Mouse (Mus musculus) heart, embryonic 11.5 days (tissue): ENCODE data around the gene Dmac2. TPM values are rescaled to one million over a fixed set of nuclear protein-coding genes. Genes with fewer than 3 reads are reported as not detected.

Source experiments
- ATAC-seq: fragments of 200-750 bp; cut with Nextera tagmentation; replicated peaks from 2 replicates; pipeline ENCODE4 v1.8.0; 2017; ENCODE audit warnings: moderate library complexity; ENCODE audit not compliant: insufficient number of reproducible peaks, low FRiP score, low TSS enrichment
- H3K27ac ChIP-seq: fragments of 300-500 bp; sonication (generic); 2 replicates; pipeline ENCODE4 v1.5.1; 2014; ENCODE audit warnings: mild to moderate bottlenecking, low read depth, low read length
- H3K27me3 ChIP-seq: fragments of 300-500 bp; sonication (generic); 2 replicates; pipeline ENCODE4 v1.6.1; 2014; ENCODE audit warnings: mild to moderate bottlenecking, low read length, mixed read lengths; ENCODE audit not compliant: control insufficient read depth, insufficient read depth
- H3K36me3 ChIP-seq: fragments of 300-500 bp; sonication (generic); 2 replicates; pipeline ENCODE4 v1.6.1; 2014; ENCODE audit warnings: mild to moderate bottlenecking, low read length, moderate library complexity, mixed read lengths; ENCODE audit not compliant: control insufficient read depth, insufficient read depth
- H3K4me1 ChIP-seq: fragments of 300-500 bp; sonication (generic); 2 replicates; pipeline ENCODE4 v1.6.1; 2014; ENCODE audit warnings: low read length; ENCODE audit not compliant: control insufficient read depth, insufficient read depth
- H3K4me2 ChIP-seq: fragments of 300-500 bp; sonication (generic); 2 replicates; pipeline ENCODE4 v1.6.1; 2014; ENCODE audit warnings: mild to moderate bottlenecking, moderate library complexity
- H3K4me3 ChIP-seq: fragments of 300-500 bp; sonication (generic); 2 replicates; pipeline ENCODE4 v1.5.1; 2014; ENCODE audit warnings: low read depth, low read length
- H3K9ac ChIP-seq: fragments of 300-500 bp; sonication (generic); 2 replicates; pipeline ENCODE4 v1.6.1; 2014; ENCODE audit warnings: mild to moderate bottlenecking, low read depth, low read length, moderate library complexity
- H3K9me3 ChIP-seq: fragments of 300-500 bp; sonication (generic); replicated peaks from 2 replicates; pipeline ENCODE4 v1.6.1; 2016; ENCODE audit warnings: low read length; ENCODE audit not compliant: control insufficient read depth
- WGBS: fragments of 180-500 bp; shearing (Covaris S2); extraction: QIAGEN DNeasy Blood & Tissue Kit; methylation state at CpG from one replicate; pipeline ENCODE4 v1.1.7; 2014; ENCODE audit not compliant: insufficient replicate concordance; 5-methylcytosine and 5-hydroxymethylcytosine counted together
- polyA plus RNA-seq: library from polyadenylated mRNA; unstranded; fragments of >200 nt; fragmentation: Nextera tagmentation; extraction: Ambion mirVana; gene quantifications from 2 replicates; pipeline ENCODE4 v1.2.1, GENCODE M21; 2014

The Dmac2 gene
- polyA plus RNA-seq, 1 experiment from 2014 or later: 60.3 TPM

DNA sequence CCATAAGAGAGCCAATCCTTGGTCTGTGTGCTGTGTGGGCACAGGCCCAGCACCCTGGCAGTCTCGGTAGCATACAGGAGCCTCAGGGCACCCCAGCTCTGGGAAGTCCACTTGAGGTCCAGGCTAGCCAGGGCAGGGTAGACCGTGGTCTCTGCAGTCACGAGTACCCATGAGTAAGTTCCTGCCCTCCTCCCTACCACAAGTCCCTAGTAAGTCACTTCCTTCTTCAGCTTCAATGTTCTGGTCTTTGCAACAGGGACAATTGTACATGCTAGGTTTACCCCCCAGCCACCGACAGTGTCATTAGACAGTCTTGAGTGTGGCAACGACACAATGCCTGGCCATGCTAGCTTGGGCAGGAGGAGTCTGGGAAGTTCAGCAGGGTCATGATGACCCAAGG is 13.5 kb downstream of the Dmac2 start:
- Histone ChIP-seq H3K27ac (no peak overlapping the region), H3K4me3 (no peak overlapping the region), H3K9me3 (no peaks in the 10 kb centered on the region), H3K9ac (no peak overlapping the region), H3K4me2 (no peak overlapping the region), H3K36me3 (no peaks in the 10 kb centered on the region; the same call in 1 of the 2 replicates), H3K27me3 (0 out of 2 replicates have a peak, but pooled peaks cover 2% of the 10 kb centered on the region), H3K4me1 (peaks cover 9% of the 10 kb centered on the region)
- WGBS: 69% methylated on average over 5 of the region's 5 CpGs
- no peak for ATAC-seq

DNA sequence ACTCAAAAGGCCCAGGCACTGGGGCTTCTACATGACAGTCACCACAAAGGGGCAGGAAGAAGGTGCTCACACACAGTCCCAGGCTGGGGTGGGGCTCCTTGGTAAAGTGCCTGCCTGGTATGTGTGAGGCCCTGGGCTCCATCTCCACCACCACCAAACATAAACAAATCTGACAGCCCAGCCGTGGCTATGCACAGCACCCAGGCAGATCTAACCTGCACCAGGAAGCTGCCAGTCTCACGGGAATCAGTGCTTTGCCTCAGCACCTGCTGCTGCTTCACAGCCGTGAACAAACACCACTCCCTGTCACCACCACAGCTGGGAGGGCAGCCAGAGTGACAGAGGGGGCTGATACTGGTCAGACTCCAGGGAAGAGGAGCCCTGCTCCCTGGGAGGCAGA is 17.2 kb downstream of the Dmac2 start:
- H3K9me3 ChIP-seq: no peaks in the 10 kb centered on the region
- peaks cover 6% of the 10 kb centered on the region; the same call in 1 of the 2 replicates for H3K4me1 ChIP-seq
- no peak for ATAC-seq
- WGBS: 27% methylated on average over 3 of the region's 3 CpGs
- no peaks in the 10 kb centered on the region for H3K36me3 ChIP-seq
- no peaks in the 10 kb centered on the region for H3K27me3 ChIP-seq
- no peak overlapping the region for H3K4me3 ChIP-seq
- no peak overlapping the region for H3K9ac ChIP-seq
- H3K4me2 ChIP-seq: no peak overlapping the region
- no peak overlapping the region for H3K27ac ChIP-seq

DNA sequence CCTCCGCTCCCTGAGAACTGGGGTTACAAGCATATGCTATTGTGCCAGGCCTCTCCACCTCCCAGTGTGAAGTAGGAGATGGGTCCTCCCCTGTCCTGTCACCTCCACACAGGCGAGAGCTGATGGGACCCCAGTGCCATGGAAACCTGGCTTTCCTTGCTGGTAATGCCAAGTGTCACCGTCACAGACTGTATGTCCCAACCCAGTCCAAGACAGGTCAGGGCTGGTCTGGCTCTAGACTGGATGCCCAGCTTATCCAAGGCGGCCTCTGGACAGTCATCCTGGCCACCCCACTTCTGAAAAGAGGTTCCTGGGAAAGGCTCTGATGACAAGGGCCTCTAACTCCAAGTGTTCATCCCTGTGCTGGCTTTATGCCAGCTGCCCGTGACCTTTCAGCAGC is 17.9 kb downstream of the Dmac2 start:
- H3K9ac ChIP-seq: no peak overlapping the region; the same call in 1 of the 2 replicates
- no peaks in the 10 kb centered on the region for H3K36me3 ChIP-seq
- no peaks in the 10 kb centered on the region for H3K9me3 ChIP-seq
- peaks cover 6% of the 10 kb centered on the region; the same call in 1 of the 2 replicates for H3K4me1 ChIP-seq
- H3K4me3 ChIP-seq: no peak overlapping the region
- no peak overlapping the region for H3K4me2 ChIP-seq
- no peak for ATAC-seq
- H3K27me3 ChIP-seq: no peaks in the 10 kb centered on the region
- H3K27ac ChIP-seq: no peak overlapping the region
- 76% methylated on average over 5 of the region's 5 CpGs for WGBS

DNA sequence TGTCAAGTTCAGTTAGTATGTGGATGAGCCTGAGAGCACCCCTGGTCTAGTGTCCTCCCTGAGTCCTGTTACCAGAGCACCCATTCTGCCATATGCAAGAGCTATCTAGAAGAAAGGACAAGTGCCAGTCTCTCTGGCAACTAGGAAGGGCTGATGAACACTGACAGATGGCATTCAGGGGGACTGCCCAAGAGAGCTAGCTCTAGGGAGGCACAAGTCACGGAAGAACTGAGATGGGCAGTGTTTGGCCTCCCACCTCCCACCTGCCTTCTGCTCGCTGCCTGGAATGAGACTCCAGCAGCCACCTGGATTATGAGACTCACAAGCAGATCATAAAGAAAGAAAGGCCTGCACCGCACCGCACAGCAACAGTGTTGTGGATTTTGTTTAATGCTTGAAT is 20.5 kb downstream of the Dmac2 start:
- Histone ChIP-seq H3K36me3 (no peaks in the 10 kb centered on the region; the same call in 1 of the 2 replicates), H3K9me3 (no peaks in the 10 kb centered on the region), H3K4me3 (no peak overlapping the region), H3K4me1 (peaks cover 6% of the 10 kb centered on the region; the same call in 1 of the 2 replicates), H3K27ac (no peak overlapping the region), H3K9ac (no peak overlapping the region), H3K4me2 (no peak overlapping the region), H3K27me3 (no peaks in the 10 kb centered on the region)
- WGBS: 85% methylated on average over 4 of the region's 4 CpGs
- no peak for ATAC-seq

DNA sequence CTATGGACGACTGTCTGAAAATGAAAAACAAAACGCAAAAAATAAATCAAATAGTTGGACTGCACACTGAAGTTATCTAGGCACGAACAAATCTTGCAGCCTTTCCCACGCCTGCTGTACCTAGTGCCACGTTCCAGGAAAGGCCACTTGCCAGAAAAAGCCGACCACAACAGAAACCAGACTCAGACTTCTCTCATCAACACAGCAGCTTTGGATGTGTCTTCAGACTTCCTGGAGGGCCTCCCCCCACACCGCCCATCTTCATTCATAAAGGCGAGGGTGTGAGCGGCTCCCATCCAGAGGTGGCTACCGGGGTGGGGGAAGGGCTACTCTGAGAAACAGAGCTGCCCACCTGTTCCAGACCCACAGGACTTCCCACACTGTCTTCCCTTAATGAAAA is 24.9 kb downstream of the Dmac2 start:
- Histone ChIP-seq H3K4me1 (peaks cover under 1% of the 10 kb centered on the region; the same call in 1 of the 2 replicates), H3K9ac (no peak overlapping the region)
- WGBS: 73% methylated on average over 10 of the region's 10 CpGs

DNA sequence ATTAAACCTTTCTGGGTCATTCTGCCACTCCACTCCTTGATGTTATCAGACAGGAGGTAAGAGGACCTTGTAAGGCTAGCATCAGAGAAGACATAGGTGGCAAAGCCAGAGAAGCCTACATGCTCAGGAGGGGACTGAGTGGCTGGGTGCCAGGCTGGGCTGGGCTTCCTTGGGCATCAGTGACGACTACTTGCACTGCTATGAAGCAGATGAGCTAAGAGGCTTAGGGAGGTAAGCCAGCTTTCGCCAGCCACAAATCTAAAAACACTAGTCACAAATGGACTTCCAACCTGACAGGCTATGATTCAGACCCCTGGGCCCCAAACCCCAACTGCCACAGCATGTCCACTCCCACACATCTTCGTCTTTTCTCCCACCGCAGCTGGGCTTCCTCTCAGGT is 25.4 kb downstream of the Dmac2 start:
- Histone ChIP-seq H3K9ac (no peak overlapping the region), H3K27me3 (no peaks in the 10 kb centered on the region), H3K4me2 (no peak overlapping the region), H3K4me1 (no peaks in the 10 kb centered on the region; the same call in 1 of the 2 replicates), H3K36me3 (no peaks in the 10 kb centered on the region; the same call in 1 of the 2 replicates), H3K9me3 (no peaks in the 10 kb centered on the region), H3K27ac (no peak overlapping the region), H3K4me3 (no peak overlapping the region)
- ATAC-seq: no peak
- 82% methylated on average over 4 of the region's 4 CpGs for WGBS

More for the DNA sequence above, 24.9 kb downstream of the Dmac2 start:
- H3K27ac ChIP-seq: no peak overlapping the region
- H3K27me3 ChIP-seq: no peaks in the 10 kb centered on the region
- H3K9me3 ChIP-seq: no peaks in the 10 kb centered on the region
- no peaks in the 10 kb centered on the region; the same call in 1 of the 2 replicates for H3K36me3 ChIP-seq
- no peak overlapping the region for H3K4me2 ChIP-seq
- no peak for ATAC-seq
- no peak overlapping the region for H3K4me3 ChIP-seq

DNA sequence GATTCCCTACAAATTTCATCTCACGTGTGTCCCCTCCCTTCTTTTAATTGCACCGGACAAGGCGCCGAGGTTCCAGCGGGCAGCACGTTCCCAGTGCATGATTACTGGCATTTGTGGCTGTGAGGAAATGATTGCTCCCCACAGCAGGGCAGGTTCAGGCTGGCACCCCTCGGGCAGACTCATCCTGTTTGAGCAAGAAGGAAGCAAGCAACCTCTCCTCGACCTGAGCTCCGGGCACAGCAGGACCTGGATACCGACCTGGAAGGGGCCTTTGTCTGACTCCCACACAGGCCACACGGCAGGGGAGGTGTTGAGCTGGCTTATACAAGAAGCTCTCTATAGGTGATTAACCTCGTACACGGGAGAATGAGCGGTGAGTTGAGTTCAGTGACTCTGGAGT is 25.9 kb downstream of the Dmac2 start:
- H3K9ac ChIP-seq: no peak overlapping the region
- H3K9me3 ChIP-seq: no peaks in the 10 kb centered on the region
- H3K4me1 ChIP-seq: no peaks in the 10 kb centered on the region; the same call in 1 of the 2 replicates
- WGBS: 69% methylated on average over 14 of the region's 14 CpGs
- H3K27me3 ChIP-seq: no peaks in the 10 kb centered on the region
- H3K27ac ChIP-seq: no peak overlapping the region
- no peak overlapping the region for H3K4me3 ChIP-seq
- H3K4me2 ChIP-seq: no peak overlapping the region
- no peaks in the 10 kb centered on the region; the same call in 1 of the 2 replicates for H3K36me3 ChIP-seq
- no peak for ATAC-seq

DNA sequence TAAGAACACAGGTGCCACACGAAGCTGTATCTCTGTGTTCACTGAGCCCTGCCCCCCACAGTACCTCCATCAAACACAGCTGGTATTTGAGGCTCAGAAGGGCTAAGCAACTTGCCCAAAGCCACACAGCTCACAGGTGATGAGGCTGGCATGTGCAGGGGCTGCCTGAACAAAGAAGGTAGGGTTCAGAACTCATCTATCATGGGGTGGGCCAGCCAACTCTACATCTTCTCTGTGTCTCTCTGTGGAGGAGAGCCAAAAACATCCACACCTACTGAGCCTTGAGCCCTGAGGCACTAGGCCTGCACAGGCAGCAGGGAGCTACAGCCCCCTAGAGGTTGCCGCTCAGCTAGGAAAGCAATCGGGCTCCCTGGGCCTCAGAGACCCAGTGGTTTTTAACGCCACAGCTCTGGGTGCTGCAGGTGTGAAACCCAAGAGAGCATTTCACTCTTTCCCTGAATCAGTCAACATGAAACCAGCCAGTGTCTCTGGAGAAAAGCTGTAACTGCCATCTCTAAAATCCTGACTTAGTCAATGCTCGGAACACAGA is 28.4 kb downstream of the Dmac2 start:
- no peak overlapping the region for H3K4me3 ChIP-seq
- 45% methylated on average over 5 of the region's 5 CpGs for WGBS
- no peak for ATAC-seq
- H3K9ac ChIP-seq: no peak overlapping the region
- no peaks in the 10 kb centered on the region; the same call in 1 of the 2 replicates for H3K4me1 ChIP-seq
- no peaks in the 10 kb centered on the region; the same call in 1 of the 2 replicates for H3K36me3 ChIP-seq
- no peaks in the 10 kb centered on the region for H3K27me3 ChIP-seq
- H3K4me2 ChIP-seq: no peak overlapping the region
- H3K9me3 ChIP-seq: no peaks in the 10 kb centered on the region
- H3K27ac ChIP-seq: no peak overlapping the region

DNA sequence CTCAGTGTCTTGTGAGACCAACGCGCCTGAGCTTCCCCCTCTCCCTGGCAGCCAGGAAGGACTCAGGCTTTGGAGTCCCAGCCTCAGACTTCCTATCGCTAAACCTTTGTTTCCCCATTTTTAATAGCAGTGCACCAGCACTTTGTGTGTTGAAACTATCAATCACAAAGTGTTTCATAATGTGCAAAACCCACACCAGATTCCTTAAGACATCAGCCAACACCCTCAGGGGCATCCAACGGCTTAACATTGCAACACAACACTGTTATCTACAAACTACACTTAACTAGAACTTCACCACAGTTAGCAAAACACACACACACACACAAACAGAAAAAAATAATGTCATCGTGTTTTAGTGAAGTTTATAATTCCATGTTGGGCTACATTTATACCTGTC is 30.6 kb downstream of the Dmac2 start:
- H3K4me3 ChIP-seq: no peak overlapping the region
- no peak overlapping the region for H3K4me2 ChIP-seq
- H3K36me3 ChIP-seq: no peaks in the 10 kb centered on the region
- H3K27ac ChIP-seq: no peak overlapping the region
- 72% methylated on average over 5 of the region's 5 CpGs for WGBS
- H3K27me3 ChIP-seq: no peaks in the 10 kb centered on the region
- 0 out of 2 replicates have a peak overlapping the region, but pooled peaks have one; percentile 6 for H3K9ac ChIP-seq
- no peaks in the 10 kb centered on the region for H3K9me3 ChIP-seq
- no peaks in the 10 kb centered on the region for H3K4me1 ChIP-seq
- ATAC-seq: no peak
